Mouse (Mus musculus) natural killer cell, adult 2 months (primary cell): ENCODE results near the gene Gm3727.
"Not testable (repeated sequence)": the region's sequence is repeated elsewhere in the genome, so short reads cannot be mapped to it uniquely, and the experiment has no call there.

ENCODE experiments used
- DNase-seq, 2 experiments: peaks; one replicate each; pipeline ENCODE4 v3.0.0; 2022; ENCODE audit warnings: low spot score in 2 of 2

Gm3727 gene

DNA sequence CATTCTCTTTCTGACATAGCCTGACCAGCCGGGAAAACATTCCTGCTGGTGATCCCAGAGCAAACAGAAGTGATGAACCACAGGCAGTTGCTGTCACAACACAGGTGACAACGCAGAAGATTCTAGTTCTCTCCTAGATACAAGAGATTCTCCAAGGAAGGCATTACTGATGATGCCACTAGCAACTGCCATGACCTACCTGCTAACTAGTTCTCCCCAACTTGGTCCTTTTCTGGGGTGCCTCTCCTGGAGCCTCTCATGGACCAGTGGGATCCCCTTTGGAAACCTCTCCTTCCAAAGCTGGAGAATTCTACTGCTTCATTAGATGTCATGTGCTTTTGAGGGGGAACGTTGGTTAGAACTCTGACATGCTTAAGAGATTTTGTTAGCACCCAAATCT is at the start of gene Gm3727:
TSS of gene Gm3727 (minus strand) at position 101 of the 400 bp plus-strand sequence.
- not testable (repeated sequence) for DNase-seq

- not testable (repeated sequence) for DNase-seq
These were observed 21.0 kb downstream of the Gm3727 start for GRCm38 (mm10) chr14:7243498-7243897.
